Mouse (Mus musculus) CD4-positive, CD25-positive, alpha-beta regulatory T cell, adult 4 months (primary cell): ENCODE data around the gene Cad. TPM values are rescaled to one million over a fixed set of nuclear protein-coding genes. Genes with fewer than 3 reads are reported as not detected.
A peak's percentile ranks its signal among the peaks of the same experiment; 100 is the strongest.
"Not testable (repeated sequence)": the region's sequence is repeated elsewhere in the genome, so short reads cannot be mapped to it uniquely, and the experiment has no call there.

Experiments used
- ATAC-seq: one replicate; pipeline ENCODE4 v1.8.0; 2017
- polyA plus RNA-seq, 2 experiments: library from polyadenylated mRNA; unstranded; fragments of 100-300 nt; shearing (Covaris generic); gene quantifications; one replicate each; pipeline ENCODE4 v1.2.1; 2017

Cad gene
- polyA plus RNA-seq: 10 to 100 TPM in 1 of 2 experiments, 1 to 10 TPM in 1; 7.7 to 14.0 TPM

- ATAC-seq: peak; percentile 98
These were observed at the start of gene Cad for GRCm38 (mm10) chr5:31054261-31055215. Gene Cad (plus strand): TSS chr5:31054780.

GRCm38 (mm10) chr5:31012737-31013136 is 41.8 kb upstream of the Cad start:
- ATAC-seq: peak; percentile 100

GRCm38 (mm10) chr5:31015913-31016312 is 38.7 kb upstream of the Cad start:
- no peak for ATAC-seq

- ATAC-seq: not testable (repeated sequence)
These were observed 32.8 kb upstream of the Cad start for GRCm38 (mm10) chr5:31021790-31022189.

DNA sequence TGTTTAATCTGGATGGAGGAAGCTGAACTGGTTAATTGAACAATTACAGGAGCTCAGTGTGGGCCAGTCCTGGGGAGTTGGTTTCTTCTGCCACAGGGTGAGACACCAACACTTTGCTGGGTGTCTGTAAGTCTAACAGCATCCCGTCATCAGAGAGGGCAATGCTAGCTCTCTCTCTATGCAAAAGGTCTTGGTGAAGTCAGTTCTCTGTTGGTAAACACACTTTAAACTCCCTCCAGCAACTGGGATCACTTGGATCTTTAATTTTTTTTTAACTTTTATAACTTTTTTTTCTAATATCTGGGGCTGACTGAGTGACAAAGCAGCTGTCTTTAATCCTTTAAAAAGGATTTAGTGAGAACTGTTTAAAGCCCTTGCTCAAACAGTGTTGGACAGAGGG is 31.9 kb upstream of the Cad start:
- ATAC-seq: no peak

- ATAC-seq: no peak
These were observed 31.3 kb upstream of the Cad start for GRCm38 (mm10) chr5:31023254-31023653.

DNA sequence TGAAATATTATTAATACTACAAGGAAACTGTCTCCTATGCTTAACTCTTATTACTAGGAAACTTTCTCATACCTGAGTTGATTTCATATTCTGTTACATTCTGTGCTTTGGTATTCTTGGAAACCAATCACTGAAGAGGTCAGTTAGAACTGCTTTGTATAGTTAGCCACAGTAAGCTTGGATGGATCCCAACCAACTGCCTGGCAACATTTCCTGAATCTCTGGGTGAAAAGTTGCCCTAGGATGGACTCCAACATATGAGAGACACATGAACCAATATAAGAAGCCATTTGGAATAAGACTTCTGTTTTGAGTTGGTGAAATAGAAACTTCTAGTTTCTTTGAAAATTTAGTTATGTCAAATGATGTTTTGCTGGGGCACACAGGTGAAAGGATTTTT is 29.9 kb upstream of the Cad start:
- ATAC-seq: no peak

DNA sequence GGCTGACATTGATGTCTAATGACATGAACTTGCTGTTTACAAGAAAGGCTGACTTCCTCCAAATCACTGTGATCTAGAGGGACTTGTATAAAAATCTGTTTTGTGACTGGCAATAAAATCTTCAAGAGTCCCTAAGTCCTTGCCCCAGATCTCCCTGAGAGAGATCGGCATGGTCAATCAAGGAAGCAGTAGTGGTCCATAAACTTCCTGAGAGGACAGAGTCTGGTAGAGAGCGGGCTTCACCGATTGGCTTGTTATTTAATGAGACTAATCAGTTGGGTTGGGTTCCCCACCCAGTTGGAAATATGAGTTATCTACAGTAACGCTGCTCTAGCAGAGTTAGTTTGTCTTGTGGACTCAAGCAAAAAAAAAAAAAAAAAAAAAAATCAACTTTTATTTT is 23.7 kb upstream of the Cad start:
- ATAC-seq: no peak

- no peak for ATAC-seq
These were observed 23.1 kb upstream of the Cad start for GRCm38 (mm10) chr5:31031508-31031907.

DNA sequence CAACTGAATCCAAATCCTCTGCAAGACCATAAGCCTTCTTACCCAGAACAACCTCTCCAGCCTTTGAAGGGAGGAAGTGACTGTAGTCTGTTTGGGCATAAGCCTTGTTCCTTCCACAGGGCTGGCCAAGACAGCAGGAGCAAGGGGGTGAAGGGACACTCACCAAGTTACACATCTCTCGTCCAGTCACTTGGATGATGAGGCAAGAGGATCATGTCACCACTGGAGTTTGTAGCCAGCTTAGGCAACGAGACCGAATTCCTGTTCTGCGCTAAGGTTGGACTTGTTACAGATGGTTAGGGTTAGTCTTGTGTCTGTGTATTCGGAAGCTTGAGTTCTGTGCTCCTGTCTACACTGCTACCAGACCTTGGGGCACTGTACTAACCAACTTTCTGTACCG is 19.9 kb upstream of the Cad start:
- no peak for ATAC-seq

DNA sequence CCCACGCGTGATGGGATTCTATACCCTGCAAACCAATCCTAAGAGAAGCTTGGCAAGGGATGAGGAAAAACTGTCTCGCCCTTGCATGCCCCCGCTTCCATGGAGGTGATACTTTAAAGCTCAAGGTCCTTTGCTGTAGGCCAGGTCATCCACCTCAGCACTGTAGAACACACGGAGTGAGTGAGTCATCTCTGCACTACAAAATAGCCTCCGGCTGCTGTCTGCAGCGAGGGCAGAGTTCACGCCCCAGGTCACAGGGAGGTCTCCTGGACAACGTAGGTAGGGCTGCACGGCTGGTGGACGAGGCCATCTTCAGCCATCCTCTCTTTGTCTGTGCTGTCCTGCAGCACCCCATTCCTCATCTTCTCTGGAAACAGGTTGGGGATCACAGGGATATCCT is 18.0 kb upstream of the Cad start:
- ATAC-seq: not testable (repeated sequence)

- no peak for ATAC-seq
These were observed 16.3 kb upstream of the Cad start for GRCm38 (mm10) chr5:31038171-31038845.

- no peak for ATAC-seq
These were observed 8.2 kb upstream of the Cad start for GRCm38 (mm10) chr5:31046416-31046815.

DNA sequence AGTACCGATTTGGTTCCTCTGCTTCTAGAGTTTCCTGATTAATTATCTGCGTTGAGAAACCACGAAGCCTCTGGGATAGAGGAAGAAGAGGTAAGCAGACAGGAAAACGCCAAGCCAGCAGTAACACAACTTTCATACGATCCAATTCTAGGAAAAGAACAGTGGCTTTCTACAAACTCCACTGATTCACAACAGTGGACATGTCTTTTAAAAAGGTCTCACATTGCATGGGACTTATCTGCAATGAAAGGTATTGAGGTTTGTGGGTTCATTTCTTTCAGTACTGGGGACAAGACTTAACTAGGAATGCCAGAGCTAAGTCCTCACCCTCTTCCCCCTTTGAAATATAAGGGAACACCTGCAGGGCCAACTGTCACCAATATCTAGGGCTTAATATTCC is 7.5 kb upstream of the Cad start:
- no peak for ATAC-seq

GRCm38 (mm10) chr5:31047848-31048762 is 6.5 kb upstream of the Cad start, which contains the start of gene Atraid:
Gene Atraid (plus strand): TSS chr5:31048312.
- ATAC-seq: peak; percentile 93

DNA sequence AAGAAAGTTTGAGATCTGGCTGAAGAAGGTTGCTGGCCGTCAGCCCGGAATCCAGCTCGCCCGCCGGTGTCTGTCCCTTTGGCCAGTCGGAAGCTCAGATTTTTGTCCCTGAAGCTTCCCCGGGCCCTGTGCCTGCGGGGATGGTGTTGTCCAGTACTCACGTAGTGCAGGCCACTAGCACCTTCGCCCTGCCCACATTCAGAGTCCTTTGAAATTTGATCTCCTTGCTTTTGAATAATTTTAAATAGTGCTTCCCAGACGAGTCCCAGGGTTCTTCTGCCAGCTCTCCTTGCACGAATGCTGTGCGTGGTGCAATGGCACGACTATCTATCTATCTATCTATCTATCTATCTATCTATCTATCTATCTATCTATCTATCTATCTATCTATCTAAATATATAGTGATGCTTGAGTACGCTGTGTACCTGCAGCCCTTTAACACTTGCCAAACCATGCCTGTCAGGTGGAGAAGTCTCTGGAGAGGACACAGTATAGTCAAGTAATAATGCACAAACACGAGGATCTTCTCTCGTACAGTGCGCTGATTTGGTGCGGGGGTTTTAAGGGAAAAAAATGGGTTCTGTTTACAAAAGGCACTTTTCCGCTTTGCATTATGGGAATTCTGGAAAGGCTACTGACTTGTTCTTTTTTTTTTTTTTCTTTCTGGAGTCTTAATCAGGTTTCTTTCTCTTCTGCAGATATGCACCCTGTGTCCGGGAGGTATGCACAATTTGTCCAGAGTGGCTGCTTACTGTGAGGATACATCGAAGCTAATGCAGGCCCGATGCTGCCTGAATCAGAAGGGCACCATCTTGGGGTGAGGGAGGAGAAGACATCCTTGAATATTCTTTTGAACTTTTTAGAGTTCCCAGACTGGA is 5.6 kb upstream of the Cad start, which contains the start of gene Slc5a6:
TSS of gene Slc5a6 (minus strand) at position 162 of the 879 bp plus-strand sequence.
- peak; percentile 53 for ATAC-seq

DNA sequence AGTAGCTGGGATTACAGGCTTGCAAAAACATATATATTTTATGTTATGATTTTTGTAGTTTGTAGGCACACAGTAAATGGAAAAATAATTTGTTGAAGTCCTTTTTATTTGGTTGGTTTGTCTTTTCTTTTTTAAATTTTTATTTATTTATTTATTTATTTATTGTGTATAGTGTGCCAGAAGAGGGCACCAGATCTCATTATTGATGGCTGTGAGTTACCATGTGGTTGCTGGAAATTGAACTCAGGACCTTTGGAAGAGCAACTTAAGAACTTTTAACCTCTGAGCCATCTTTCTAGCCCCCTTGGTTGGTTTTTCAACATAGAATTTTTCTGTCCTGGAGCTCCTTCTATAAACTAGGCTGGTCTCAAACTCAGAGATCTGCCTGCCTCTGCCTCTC is 4.2 kb upstream of the Cad start:
- ATAC-seq: no peak

DNA sequence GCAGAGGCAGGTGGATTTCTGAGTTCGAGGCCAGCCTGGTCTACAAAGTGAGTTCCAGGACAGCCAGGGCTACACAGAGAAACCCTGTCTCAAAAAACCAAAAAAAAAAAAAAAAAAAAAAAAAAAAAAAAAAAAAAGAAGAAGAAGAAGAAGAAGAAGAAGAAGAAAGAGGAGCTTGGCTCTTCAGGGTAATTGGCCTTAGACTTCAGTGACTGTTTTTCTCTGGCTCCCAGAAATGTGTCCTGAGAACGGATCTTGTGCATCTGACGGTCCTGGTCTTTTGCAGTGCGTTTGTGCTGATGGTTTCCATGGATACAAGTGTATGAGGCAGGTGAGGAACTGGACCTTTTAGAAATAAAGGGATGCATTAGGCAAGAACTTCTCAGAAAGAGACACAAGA is 852 bp upstream of the Cad start:
- not testable (repeated sequence) for ATAC-seq

DNA sequence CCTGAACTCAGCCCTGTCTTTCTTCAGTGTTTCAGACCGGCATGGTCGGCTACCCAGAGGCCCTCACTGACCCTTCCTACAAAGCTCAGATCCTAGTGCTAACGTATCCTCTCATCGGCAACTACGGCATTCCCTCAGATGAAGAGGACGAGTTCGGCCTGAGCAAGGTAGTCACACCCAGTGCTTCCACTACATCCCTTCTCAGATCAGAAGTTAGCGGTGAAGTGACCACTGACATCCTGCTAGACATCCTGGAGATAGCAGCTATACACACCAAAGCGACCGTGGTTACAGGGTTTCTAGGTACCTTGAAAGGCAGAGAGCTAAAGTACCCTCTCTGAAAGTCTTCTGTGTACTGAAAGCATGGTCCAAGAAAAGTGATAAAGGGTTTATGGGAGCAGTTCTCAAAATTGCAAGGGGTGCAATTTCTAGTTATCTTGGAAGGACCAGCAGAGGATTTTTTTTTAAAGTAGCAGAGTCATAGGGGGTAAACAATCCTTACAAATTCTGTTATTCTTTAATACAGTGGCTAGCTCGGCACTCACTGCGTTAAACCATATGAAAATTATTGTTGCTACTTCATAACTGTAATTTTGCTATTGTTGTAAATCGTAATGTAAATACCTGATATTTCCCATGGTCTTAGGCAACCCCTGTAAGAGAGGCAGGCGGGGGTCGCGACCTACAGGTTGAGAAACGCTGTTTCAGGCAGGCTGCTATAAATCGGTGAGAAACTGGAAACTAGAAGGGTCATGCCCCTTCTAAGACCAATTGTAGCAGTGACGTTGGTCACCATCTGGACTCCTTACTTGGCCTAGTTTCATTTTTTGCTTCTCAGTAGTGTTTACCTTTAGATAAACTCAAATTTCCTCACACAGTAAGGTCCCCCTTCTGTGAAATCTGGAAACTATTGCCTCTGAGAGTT is 898 bp downstream of the Cad start:
- ATAC-seq: peak; percentile 21

DNA sequence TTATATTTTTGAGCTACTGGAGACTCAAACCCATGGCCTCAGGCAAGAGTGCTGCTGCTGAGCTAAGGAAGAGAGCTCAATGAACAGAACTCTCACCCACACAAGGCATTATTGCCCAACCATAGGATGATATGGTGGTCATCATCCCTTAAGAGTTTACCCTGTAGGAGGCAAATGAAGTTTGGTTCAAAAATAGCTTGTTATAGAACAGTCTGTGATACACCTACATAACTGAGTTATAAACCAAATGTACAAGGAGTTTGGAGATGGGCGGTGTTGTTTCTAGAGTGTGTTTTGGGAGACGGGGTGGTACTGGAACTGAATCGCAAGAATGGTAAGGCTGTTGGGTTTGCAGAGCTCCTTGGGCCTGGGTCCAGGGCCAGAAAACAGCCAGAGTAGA is 15.2 kb downstream of the Cad start:
- no peak for ATAC-seq
